Mouse (Mus musculus): ENCODE measurements around the gene Myo1e.

DNA sequence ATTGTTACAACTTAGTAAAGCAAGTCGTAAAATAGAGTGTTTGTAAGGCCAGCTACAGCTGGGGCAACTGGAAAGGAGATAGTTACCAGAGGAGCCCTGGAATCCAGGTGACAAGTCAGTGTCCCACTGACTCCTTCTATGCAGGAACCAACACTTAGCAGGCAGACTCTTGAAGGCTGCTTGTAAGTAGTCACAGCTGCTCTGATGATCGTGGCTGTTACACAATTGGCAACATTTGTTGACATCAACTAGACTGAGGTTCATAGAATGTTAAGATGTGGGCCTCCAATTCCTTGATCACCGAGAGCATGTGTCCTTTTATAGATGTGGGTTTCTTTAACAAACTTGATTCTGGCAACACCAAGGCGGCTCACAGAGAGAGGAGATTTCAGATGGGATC lies 108.0 kb downstream of the Myo1e start:
- TF ChIP-seq CTCF (IDR thresholded peaks at IDR 0.05; ENCODE audit: low read depth, low read length) (no peak), GATA1 (IDR thresholded peaks at IDR 0.05; ENCODE audit: borderline replicate concordance, low read length) (no peak), TAL1 (conservative IDR thresholded peaks at IDR 0.05; ENCODE audit: low read depth, low read length) (no peak)

All from G1E (cell line).